Mouse (Mus musculus): ENCODE data around the gene Hmx1. TPM values are rescaled to one million over a fixed set of nuclear protein-coding genes. Genes with fewer than 3 reads are reported as not detected.

Hmx1 gene
- 8.7 and 12.3 TPM in 2 replicates for polyA plus RNA-seq (2015; fragmentation: Nextera tagmentation; extraction: Ambion mirVana)

DNA sequence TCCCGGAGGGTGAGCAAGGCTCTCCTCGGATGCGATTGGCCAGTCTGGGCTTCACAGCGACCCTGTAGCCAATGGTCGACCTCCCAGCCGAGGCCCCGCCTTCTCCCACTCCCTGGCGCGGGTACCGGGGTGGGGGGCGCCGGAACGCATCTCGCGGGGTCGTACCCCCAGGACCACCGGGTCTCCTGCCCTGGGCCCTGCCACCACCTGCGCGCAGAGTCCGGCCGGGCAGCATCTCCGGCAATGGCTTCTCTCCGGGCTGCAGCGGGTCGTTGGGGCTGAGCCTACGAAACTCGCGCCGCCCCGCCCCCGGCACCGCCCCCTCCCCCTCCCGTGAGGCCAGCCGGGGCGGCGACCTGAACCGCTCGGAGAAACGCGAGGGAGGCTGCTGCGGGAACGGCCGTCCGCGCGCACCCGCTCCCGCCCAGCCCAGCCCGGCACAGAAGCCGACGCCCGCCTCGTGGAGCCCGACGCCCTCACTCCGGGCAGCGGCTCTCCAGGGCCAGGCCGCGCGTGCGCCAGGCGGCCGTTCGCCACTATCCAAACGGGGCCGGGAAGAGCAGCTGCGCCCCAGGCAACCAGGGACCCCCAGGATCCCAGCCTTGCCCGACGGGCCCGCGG, at the start of gene Hmx1:
TSS of gene Hmx1 (plus strand) at position 618 of the 621 bp plus-strand sequence.
- WGBS, result under 1% methylated on average over 64 of the region's 71 CpGs
- Histone ChIP-seq H3K9me3 (no peaks in the 10 kb centered on the region), H3K9ac (peak within 1 kb of the TSS; percentile 57), H3K4me1 (replicated peaks) (peaks cover 23% of the 10 kb centered on the region), H3K27ac (replicated peaks) (peak within 1 kb of the TSS; percentile 42; the same call in 1 of the 2 replicates), H3K36me3 (no peaks in the 10 kb centered on the region), H3K4me2 (peak within 1 kb of the TSS; percentile 55), H3K4me3 (peak within 1 kb of the TSS; percentile 40), H3K27me3 (peaks cover 100% of the 10 kb centered on the region)
- ATAC-seq (ENCODE audit: low read depth), result peak; percentile 90

DNA sequence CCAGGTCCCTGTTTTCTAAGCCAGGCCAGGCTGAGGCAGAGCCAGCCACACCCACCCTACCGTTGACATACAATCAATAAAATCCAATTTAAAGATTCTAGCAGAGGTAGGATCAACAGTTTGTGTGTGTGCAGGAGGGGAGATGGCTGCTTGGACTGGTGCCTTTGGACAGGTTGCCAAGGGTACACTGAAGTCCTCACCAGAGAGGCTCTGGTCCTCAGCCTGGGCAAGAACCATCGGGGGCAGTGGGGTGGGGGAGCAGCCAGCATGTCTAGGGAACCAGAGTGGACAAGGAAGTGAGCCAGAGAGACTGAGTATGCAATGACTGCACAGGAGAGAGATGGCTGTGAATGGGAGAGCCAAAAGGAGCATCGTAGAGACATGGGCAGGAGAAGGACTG, 43.8 kb upstream of the Hmx1 start:
- Histone ChIP-seq H3K27me3 (peaks cover 6% of the 10 kb centered on the region; the same call in 1 of the 2 replicates), H3K27ac (replicated peaks) (no peak overlapping the region), H3K36me3 (no peaks in the 10 kb centered on the region), H3K9me3 (no peaks in the 10 kb centered on the region), H3K4me1 (replicated peaks) (no peaks in the 10 kb centered on the region), H3K4me2 (no peak overlapping the region), H3K9ac (no peak overlapping the region), H3K4me3 (no peak overlapping the region)
- ATAC-seq (ENCODE audit: low read depth), result no peak
- WGBS, result 84% methylated on average over 3 of the region's 3 CpGs

DNA sequence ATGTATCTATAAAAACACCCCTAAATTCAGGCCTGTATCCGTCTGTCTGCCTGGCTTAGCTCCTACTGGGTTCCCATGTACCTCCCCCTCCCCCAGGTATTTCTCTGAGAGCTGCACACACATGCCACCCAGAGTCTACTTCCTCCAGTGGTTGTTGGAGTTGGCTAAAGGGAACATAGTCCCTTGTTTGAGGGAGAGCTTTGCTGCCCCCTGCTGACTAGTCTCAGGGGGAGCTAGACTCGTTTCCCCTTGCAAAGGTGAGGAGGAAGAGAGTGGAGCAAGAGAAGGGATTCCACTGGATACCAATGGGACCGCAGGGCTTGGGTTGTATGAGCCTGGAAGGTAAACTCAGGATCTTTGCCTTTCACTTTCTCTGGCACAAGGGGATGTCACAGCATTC, 40.1 kb upstream of the Hmx1 start:
- Histone ChIP-seq H3K4me2 (no peak overlapping the region), H3K9ac (no peak overlapping the region), H3K36me3 (no peaks in the 10 kb centered on the region), H3K4me1 (replicated peaks) (no peaks in the 10 kb centered on the region), H3K9me3 (no peaks in the 10 kb centered on the region), H3K27ac (replicated peaks) (no peak overlapping the region), H3K4me3 (no peak overlapping the region), H3K27me3 (peaks cover 6% of the 10 kb centered on the region; the same call in 1 of the 2 replicates)
- no peak for ATAC-seq (ENCODE audit: low read depth)
- 28% methylated on average over 3 of the region's 3 CpGs for WGBS

DNA sequence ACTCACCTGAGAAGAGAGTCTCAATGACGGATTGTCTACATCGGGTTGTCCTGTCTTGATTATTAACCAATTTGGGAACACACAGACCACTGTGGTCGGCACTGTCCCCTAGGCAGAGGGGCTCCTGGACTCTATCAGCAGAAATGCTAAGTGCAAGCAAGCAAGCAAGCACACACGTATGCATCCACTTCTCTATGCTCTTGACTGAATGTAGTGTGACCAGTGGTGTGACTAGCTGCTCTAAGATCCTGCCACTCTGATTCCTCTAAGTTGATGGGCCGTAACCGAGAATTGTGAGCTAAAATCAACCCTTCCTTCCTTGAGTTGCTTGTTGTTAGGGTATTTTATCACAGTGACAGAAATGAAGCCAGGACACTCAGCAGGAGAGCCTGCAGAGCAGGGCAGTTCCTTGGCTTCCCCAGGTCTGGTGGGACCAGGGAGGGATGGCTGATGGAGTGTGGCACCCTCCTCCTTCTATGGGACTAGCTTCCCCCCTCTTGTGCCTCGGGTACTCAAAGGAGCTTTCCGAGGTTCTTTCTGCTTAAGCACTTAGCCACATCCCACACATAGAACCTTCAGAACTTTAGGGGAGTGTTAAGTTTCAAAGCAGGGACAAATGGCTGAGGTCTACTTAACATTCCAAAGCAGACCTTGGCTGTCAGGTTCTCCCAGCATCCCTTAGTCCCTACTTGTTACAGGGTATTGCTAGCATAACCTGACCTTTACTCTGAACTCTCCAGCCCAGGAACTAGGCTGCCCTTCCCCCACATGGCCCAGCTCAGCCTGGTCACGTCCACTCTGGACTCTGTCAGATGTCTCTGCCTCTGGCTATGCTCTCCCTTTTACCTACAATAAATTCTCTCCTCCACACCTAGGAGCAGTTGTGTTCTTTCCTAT, 31.1 kb upstream of the Hmx1 start:
- no peaks in the 10 kb centered on the region for H3K9me3 ChIP-seq

DNA sequence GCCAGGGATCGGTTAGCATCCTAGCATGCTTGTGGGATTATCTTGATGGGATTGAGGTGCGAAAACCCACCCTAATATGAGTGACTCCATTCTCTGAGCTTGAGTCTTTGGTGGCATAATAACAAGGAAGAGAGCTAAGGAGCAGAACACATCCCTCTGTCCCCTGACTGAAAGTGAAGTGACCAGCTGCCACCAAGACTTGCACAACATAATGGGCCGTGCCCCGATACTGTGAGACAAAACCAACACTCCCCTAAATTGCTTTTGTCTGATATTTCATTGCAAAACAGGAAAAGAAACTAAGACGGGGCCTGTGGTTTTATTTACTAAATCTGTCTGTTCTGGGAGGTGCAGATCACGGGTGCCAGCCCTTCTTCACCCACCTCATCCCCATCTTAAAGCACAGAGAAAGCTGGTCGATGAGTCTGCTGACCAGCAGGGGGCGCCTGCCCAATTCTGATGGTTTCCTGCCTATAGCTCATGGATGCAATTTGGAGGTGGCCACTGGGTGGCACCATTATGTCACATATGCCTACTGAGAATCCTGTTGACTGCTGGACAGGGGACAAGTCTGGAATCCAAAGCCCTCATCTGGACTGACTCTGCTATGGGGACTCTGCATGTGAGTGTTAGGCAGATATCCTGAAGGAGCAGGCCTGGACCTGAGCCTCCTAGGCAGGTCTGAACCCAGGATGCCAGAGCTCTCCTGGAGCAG, 27.2 kb upstream of the Hmx1 start:
- peak; percentile 82 for ATAC-seq (ENCODE audit: low read depth)
- WGBS, result 50% methylated on average over 8 of the region's 8 CpGs
- no peaks in the 10 kb centered on the region for H3K9me3 ChIP-seq

More for the DNA sequence above, 31.1 kb upstream of the Hmx1 start:
- Histone ChIP-seq H3K4me3 (no peak overlapping the region), H3K36me3 (no peaks in the 10 kb centered on the region), H3K4me1 (replicated peaks) (no peaks in the 10 kb centered on the region), H3K9ac (no peak overlapping the region), H3K27ac (replicated peaks) (no peak overlapping the region), H3K27me3 (no peaks in the 10 kb centered on the region), H3K4me2 (no peak overlapping the region)
- no peak for ATAC-seq (ENCODE audit: low read depth)
- WGBS, result 58% methylated on average over 9 of the region's 9 CpGs

DNA sequence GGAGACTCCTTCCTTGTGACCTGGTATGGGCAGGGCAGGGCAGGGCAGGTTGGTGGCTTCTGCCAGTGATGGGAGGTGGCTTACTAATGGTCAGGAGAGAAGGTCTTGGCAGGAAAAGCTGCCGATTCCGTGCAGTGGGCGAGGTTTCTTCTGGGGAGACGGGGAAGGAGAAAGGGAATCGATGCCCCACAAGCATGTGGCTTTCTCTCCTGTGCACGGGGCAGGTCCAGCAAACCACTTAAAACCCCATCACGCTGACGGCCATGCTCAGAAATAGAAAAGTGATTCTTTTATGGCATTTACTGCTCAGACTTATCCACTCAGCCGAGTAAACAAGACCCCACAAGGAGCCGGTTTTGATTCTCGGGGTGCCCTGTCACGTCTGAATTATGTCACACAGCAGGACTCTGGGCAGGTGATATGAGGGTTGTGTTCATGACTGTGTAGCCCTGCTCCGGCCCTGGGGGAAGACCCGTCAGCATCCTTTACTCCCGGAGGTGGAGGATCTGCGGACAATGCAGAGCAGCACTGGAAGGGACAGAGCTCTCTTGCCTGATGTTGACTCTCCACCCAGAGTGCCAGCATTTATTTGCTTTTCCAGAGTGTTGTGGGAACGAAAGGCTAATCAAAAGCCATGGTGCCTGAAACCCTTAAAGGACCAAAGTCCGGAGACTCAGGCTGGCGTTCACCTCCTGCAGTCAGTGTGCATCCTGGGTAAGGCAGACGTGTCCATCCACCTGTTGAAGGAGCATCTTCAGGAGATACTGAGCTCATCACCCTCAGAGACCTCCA, 22.5 kb upstream of the Hmx1 start:
- H3K27me3 ChIP-seq, result peaks cover 19% of the 10 kb centered on the region

More for the DNA sequence above, 27.2 kb upstream of the Hmx1 start:
- no peak overlapping the region for H3K4me2 ChIP-seq
- no peak overlapping the region for H3K27ac ChIP-seq (replicated peaks)
- H3K9ac ChIP-seq, result no peak overlapping the region
- no peak overlapping the region for H3K4me3 ChIP-seq
- H3K27me3 ChIP-seq, result peaks cover 19% of the 10 kb centered on the region
- H3K4me1 ChIP-seq (replicated peaks), result no peaks in the 10 kb centered on the region
- no peaks in the 10 kb centered on the region for H3K36me3 ChIP-seq

DNA sequence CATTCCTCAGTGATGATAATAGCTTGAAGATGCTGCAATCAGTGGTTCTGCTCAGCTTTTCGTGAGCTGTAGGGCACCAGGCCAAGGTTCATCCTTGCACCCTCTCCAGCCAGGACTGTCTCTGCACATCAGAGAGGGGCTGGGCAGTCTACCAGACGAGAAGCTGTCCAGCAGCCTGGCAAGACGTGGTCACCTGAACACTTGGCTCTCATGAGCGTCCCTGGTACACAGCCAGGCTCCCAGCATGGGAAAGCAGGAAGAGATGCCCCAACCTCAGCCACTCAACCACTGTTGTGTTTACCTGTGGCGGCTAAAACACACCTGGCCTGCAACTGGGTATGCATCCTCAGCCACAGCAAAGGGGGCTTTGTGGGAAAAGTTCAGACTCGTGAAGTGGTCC, 20.0 kb upstream of the Hmx1 start:
- 80% methylated on average over 6 of the region's 6 CpGs for WGBS
- Histone ChIP-seq H3K4me1 (replicated peaks) (no peaks in the 10 kb centered on the region), H3K4me3 (no peak overlapping the region), H3K36me3 (no peaks in the 10 kb centered on the region), H3K9me3 (no peaks in the 10 kb centered on the region), H3K27me3 (peaks cover 16% of the 10 kb centered on the region; the same call in 1 of the 2 replicates), H3K9ac (no peak overlapping the region), H3K27ac (replicated peaks) (no peak overlapping the region), H3K4me2 (no peak overlapping the region)
- ATAC-seq (ENCODE audit: low read depth), result no peak

More for the DNA sequence above, 22.5 kb upstream of the Hmx1 start:
- H3K36me3 ChIP-seq, result no peaks in the 10 kb centered on the region
- H3K27ac ChIP-seq (replicated peaks), result no peak overlapping the region
- H3K4me2 ChIP-seq, result no peak overlapping the region
- no peak overlapping the region for H3K4me3 ChIP-seq
- H3K9ac ChIP-seq, result no peak overlapping the region
- H3K4me1 ChIP-seq (replicated peaks), result no peaks in the 10 kb centered on the region
- WGBS, result 73% methylated on average over 20 of the region's 20 CpGs
- no peak for ATAC-seq (ENCODE audit: low read depth)
- no peaks in the 10 kb centered on the region for H3K9me3 ChIP-seq

DNA sequence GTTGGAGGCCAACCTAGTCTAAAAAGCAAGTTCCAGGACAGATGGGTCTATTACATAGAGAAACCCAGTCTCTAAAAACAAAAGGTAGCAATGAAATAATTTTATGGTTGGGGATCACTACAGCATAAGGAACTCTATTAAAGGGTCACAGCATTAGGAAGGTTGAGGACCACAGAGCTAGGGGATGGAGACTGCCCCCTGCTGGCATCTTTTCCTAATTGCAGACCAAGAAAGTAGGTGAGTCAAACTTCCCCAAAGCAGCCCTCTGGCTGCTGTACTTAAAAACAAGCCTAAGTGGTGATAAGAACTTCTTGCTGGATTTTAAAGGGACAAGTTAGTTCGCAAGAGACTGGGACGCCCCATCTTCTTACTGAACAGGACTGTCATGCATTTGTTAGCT, 9.8 kb upstream of the Hmx1 start:
- H3K36me3 ChIP-seq, result no peaks in the 10 kb centered on the region
- H3K9ac ChIP-seq, result no peak overlapping the region
- ATAC-seq (ENCODE audit: low read depth), result no peak
- no peak overlapping the region for H3K4me2 ChIP-seq
- H3K27ac ChIP-seq (replicated peaks), result no peak overlapping the region
- WGBS, result 58% methylated on average over 2 of the region's 2 CpGs
- H3K27me3 ChIP-seq, result peaks cover 94% of the 10 kb centered on the region
- no peaks in the 10 kb centered on the region for H3K9me3 ChIP-seq
- H3K4me1 ChIP-seq (replicated peaks), result no peaks in the 10 kb centered on the region
- H3K4me3 ChIP-seq, result no peak overlapping the region

DNA sequence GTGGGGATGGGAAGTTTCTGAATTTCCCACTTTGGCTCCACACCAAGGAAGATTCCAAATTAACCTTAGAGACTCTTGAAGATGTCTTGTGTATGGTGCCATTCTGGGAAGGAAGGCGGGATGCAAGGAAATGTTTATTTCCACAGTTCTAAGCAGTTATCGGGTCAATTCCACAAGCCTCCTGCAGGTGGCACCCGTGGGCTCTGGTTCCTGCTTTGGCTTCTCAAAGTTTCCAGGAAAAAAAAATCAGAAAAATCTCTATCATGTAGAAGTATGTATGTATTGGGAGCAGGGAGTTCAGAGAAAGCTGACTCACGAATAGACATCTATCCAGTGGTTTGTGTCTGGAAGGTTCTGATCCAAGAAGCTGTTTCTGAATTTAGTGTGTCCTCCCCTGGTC, 9.1 kb upstream of the Hmx1 start:
- Histone ChIP-seq H3K9ac (no peak overlapping the region), H3K27me3 (peaks cover 98% of the 10 kb centered on the region), H3K9me3 (no peaks in the 10 kb centered on the region), H3K4me2 (no peak overlapping the region), H3K27ac (replicated peaks) (no peak overlapping the region), H3K36me3 (no peaks in the 10 kb centered on the region), H3K4me1 (replicated peaks) (no peaks in the 10 kb centered on the region), H3K4me3 (no peak overlapping the region)
- WGBS, result 3% methylated on average over 4 of the region's 4 CpGs
- no peak for ATAC-seq (ENCODE audit: low read depth)

DNA sequence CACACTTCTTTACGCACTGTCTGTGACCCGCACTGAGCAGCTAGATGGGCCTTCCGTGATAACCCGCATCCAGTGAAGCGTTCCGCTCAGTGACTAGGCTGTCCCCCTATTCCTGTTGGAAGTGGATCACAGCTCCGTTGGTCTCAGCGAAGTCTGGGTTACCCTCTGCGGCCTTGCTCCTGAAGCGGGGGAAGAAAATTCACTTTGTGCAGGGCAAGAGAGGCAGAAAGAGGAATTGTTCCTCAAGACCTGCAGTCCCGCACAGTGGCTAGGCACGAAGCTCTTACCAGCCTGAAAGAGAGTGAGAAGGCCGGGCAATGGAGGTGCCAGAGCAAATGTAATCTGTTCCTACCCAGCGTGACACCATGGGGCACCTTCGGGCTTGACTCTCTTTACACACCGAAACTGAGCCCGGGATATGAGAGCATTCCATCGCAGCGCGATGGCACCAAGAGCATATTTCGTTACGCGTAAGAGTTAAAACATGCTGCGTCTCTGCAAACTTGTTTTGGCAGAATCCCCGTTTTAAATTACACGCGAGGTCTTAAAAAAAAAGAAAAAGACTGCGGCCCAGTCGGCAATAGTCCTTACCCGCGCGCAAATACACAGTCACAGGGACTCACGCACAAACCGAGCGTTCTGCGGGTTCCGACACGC, 946 bp upstream of the Hmx1 start:
- Histone ChIP-seq H3K36me3 (no peaks in the 10 kb centered on the region), H3K4me1 (replicated peaks) (peaks cover 23% of the 10 kb centered on the region), H3K9ac (no peak overlapping the region), H3K9me3 (no peaks in the 10 kb centered on the region), H3K27me3 (peaks cover 100% of the 10 kb centered on the region), H3K4me3 (peak overlapping the region; percentile 40), H3K4me2 (peak overlapping the region; percentile 55), H3K27ac (replicated peaks) (no peak overlapping the region)
- no peak for ATAC-seq (ENCODE audit: low read depth)
- WGBS, result 2% methylated on average over 38 of the region's 38 CpGs

DNA sequence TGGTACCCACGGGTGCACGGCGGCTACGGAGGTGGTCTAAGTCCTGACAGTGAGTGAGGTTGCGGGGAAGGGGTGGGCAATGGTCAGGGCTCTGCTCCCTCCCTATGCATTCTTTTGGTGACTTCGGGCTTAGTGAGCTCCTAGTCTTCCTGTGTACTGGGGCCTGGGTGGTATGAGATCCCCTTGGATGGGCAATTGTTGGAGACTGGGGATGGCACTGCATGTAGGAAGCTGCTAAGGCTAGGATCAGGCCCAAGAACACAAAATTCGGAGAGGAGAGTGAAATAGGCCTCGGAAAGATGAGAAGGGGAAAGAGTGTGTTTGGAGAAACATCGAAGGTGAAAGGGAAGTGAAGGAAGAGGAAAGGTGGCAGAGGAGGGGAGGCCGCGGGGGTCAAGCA, 533 bp downstream of the Hmx1 start:
- peak overlapping the region; percentile 42; the same call in 1 of the 2 replicates for H3K27ac ChIP-seq (replicated peaks)
- H3K27me3 ChIP-seq, result peaks cover 100% of the 10 kb centered on the region
- ATAC-seq (ENCODE audit: low read depth), result no peak
- no peaks in the 10 kb centered on the region for H3K9me3 ChIP-seq
- peaks cover 23% of the 10 kb centered on the region for H3K4me1 ChIP-seq (replicated peaks)
- peak overlapping the region; percentile 55 for H3K4me2 ChIP-seq
- H3K4me3 ChIP-seq, result peak overlapping the region; percentile 40
- WGBS, result 1% methylated on average over 11 of the region's 11 CpGs
- H3K36me3 ChIP-seq, result no peaks in the 10 kb centered on the region
- H3K9ac ChIP-seq, result peak overlapping the region; percentile 57
